Mouse (Mus musculus): Measurements from ENCODE around the gene March8. TPM values are rescaled to one million over a fixed set of nuclear protein-coding genes. Genes with fewer than 3 reads are reported as not detected.
A peak's percentile ranks its signal among the peaks of the same experiment; 100 is the strongest.

Gene March8
- polyA plus RNA-seq, 1 experiment from 2014 or later, result 52.8 TPM

- 59% methylated on average over 2 of the region's 2 CpGs for WGBS
Observed at GRCm38 (mm10) chr6:116381605-116382004, 43.8 kb downstream of the March8 start.

GRCm38 (mm10) chr6:116383582-116383981 is 45.8 kb downstream of the March8 start:
- Histone ChIP-seq H3K36me3 (ENCODE audit: control insufficient read depth, insufficient read depth) (no peaks in the 10 kb centered on the region), H3K9me3 (ENCODE audit: control insufficient read depth, low read length) (no peaks in the 10 kb centered on the region), H3K27ac (ENCODE audit: low read length) (no peak overlapping the region), H3K4me2 (ENCODE audit: low read length) (no peak overlapping the region), H3K9ac (replicated peaks; ENCODE audit: low read depth, low read length) (no peak overlapping the region), H3K4me1 (replicated peaks; ENCODE audit: control insufficient read depth, insufficient read depth, low read length) (peaks cover 19% of the 10 kb centered on the region), H3K27me3 (replicated peaks; ENCODE audit: control insufficient read depth, insufficient read depth, low read length) (no peaks in the 10 kb centered on the region), H3K4me3 (replicated peaks; ENCODE audit: low read length) (no peak overlapping the region)
- 58% methylated on average over 10 of the region's 10 CpGs for WGBS
- no peak for ATAC-seq

More at GRCm38 (mm10) chr6:116381605-116382004, 43.8 kb downstream of the March8 start:
- Histone ChIP-seq H3K9ac (replicated peaks; ENCODE audit: low read depth, low read length) (no peak overlapping the region), H3K9me3 (ENCODE audit: control insufficient read depth, low read length) (no peaks in the 10 kb centered on the region), H3K36me3 (ENCODE audit: control insufficient read depth, insufficient read depth) (no peaks in the 10 kb centered on the region), H3K27ac (ENCODE audit: low read length) (no peak overlapping the region), H3K27me3 (replicated peaks; ENCODE audit: control insufficient read depth, insufficient read depth, low read length) (no peaks in the 10 kb centered on the region), H3K4me2 (ENCODE audit: low read length) (no peak overlapping the region), H3K4me3 (replicated peaks; ENCODE audit: low read length) (no peak overlapping the region), H3K4me1 (replicated peaks; ENCODE audit: control insufficient read depth, insufficient read depth, low read length) (peaks cover 19% of the 10 kb centered on the region)
- ATAC-seq, result no peak

- H3K27ac ChIP-seq (ENCODE audit: low read length), result peak overlapping the region; percentile 41; the same call in 1 of the 2 replicates
- peak; percentile 68; the same call in 1 of the 2 replicates for ATAC-seq
- H3K4me3 ChIP-seq (replicated peaks; ENCODE audit: low read length), result no peak overlapping the region
- no peak overlapping the region for H3K9ac ChIP-seq (replicated peaks; ENCODE audit: low read depth, low read length)
- no peaks in the 10 kb centered on the region for H3K27me3 ChIP-seq (replicated peaks; ENCODE audit: control insufficient read depth, insufficient read depth, low read length)
- no peaks in the 10 kb centered on the region for H3K9me3 ChIP-seq (ENCODE audit: control insufficient read depth, low read length)
- peak overlapping the region; percentile 13; the same call in 1 of the 2 replicates for H3K4me2 ChIP-seq (ENCODE audit: low read length)
- H3K4me1 ChIP-seq (replicated peaks; ENCODE audit: control insufficient read depth, insufficient read depth, low read length), result peaks cover 19% of the 10 kb centered on the region
- 18% methylated on average over 5 of the region's 5 CpGs for WGBS
- no peaks in the 10 kb centered on the region for H3K36me3 ChIP-seq (ENCODE audit: control insufficient read depth, insufficient read depth)
Observed at GRCm38 (mm10) chr6:116385194-116386044, 47.6 kb downstream of the March8 start.

DNA sequence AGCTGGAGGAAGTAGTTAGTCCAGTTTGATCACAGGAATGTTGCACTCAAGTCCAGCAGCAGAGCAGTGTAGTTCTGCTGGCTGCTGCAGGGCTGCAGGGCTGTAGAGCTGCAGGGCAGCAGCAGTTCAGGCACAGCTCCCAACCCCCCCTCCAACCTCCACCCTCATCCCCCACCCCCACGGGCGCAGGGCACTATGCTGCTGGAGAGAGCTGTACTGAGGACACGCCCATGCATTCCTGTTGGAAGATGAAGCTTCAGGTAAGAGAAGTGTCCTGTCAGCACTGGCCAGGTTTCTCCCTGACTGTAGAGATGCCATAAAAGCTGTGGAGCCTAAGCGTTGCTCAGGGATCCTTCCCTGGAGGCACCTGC is 48.2 kb downstream of the March8 start:
- H3K4me2 ChIP-seq (ENCODE audit: low read length), result peak overlapping the region; percentile 13; the same call in 1 of the 2 replicates
- WGBS, result 25% methylated on average over 4 of the region's 4 CpGs
- no peaks in the 10 kb centered on the region for H3K36me3 ChIP-seq (ENCODE audit: control insufficient read depth, insufficient read depth)
- no peak overlapping the region for H3K4me3 ChIP-seq (replicated peaks; ENCODE audit: low read length)
- peak overlapping the region; percentile 41; the same call in 1 of the 2 replicates for H3K27ac ChIP-seq (ENCODE audit: low read length)
- peak; percentile 66 for ATAC-seq
- H3K27me3 ChIP-seq (replicated peaks; ENCODE audit: control insufficient read depth, insufficient read depth, low read length), result no peaks in the 10 kb centered on the region
- H3K9ac ChIP-seq (replicated peaks; ENCODE audit: low read depth, low read length), result 0 out of 2 replicates have a peak overlapping the region, but pooled peaks have one; percentile 26
- H3K9me3 ChIP-seq (ENCODE audit: control insufficient read depth, low read length), result no peaks in the 10 kb centered on the region
- peaks cover 19% of the 10 kb centered on the region for H3K4me1 ChIP-seq (replicated peaks; ENCODE audit: control insufficient read depth, insufficient read depth, low read length)

- peaks cover 19% of the 10 kb centered on the region for H3K4me1 ChIP-seq (replicated peaks; ENCODE audit: control insufficient read depth, insufficient read depth, low read length)
- no peaks in the 10 kb centered on the region for H3K9me3 ChIP-seq (ENCODE audit: control insufficient read depth, low read length)
- no peak overlapping the region for H3K27ac ChIP-seq (ENCODE audit: low read length)
- no peak overlapping the region for H3K4me2 ChIP-seq (ENCODE audit: low read length)
- WGBS, result 37% methylated on average over 3 of the region's 3 CpGs
- ATAC-seq, result no peak
- H3K36me3 ChIP-seq (ENCODE audit: control insufficient read depth, insufficient read depth), result no peaks in the 10 kb centered on the region
- no peak overlapping the region for H3K9ac ChIP-seq (replicated peaks; ENCODE audit: low read depth, low read length)
- no peak overlapping the region for H3K4me3 ChIP-seq (replicated peaks; ENCODE audit: low read length)
- no peaks in the 10 kb centered on the region for H3K27me3 ChIP-seq (replicated peaks; ENCODE audit: control insufficient read depth, insufficient read depth, low read length)
Observed at GRCm38 (mm10) chr6:116386506-116386905, 48.7 kb downstream of the March8 start.

DNA sequence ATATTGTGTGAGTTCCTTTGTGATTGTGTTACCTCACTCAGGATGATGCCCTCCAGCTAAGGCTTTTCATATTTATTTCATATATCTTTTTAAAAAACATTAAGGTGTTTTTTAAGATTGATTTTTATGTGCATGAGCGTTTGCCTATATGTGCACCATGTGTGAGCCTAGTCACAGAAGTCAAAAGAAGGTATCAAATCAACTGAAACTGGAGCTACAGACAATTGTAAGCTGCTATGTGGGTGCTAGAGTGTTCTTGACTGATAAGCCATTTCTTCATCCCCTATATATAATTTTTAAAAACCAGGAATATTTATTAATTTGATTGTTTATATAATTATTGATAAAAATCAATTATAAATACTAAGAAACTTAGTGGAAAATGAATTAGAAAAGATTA is 50.2 kb downstream of the March8 start:
- H3K27ac ChIP-seq (ENCODE audit: low read length), result no peak overlapping the region
- no peak overlapping the region for H3K4me2 ChIP-seq (ENCODE audit: low read length)
- no peak for ATAC-seq
- no peaks in the 10 kb centered on the region for H3K36me3 ChIP-seq (ENCODE audit: control insufficient read depth, insufficient read depth)
- no peaks in the 10 kb centered on the region for H3K27me3 ChIP-seq (replicated peaks; ENCODE audit: control insufficient read depth, insufficient read depth, low read length)
- no peak overlapping the region for H3K9ac ChIP-seq (replicated peaks; ENCODE audit: low read depth, low read length)
- 97% methylated on average over 1 of the region's 1 CpGs for WGBS
- H3K4me3 ChIP-seq (replicated peaks; ENCODE audit: low read length), result no peak overlapping the region
- H3K4me1 ChIP-seq (replicated peaks; ENCODE audit: control insufficient read depth, insufficient read depth, low read length), result peaks cover 19% of the 10 kb centered on the region
- no peaks in the 10 kb centered on the region for H3K9me3 ChIP-seq (ENCODE audit: control insufficient read depth, low read length)

- no peak overlapping the region for H3K4me2 ChIP-seq (ENCODE audit: low read length)
- no peak overlapping the region for H3K27ac ChIP-seq (ENCODE audit: low read length)
- no peaks in the 10 kb centered on the region for H3K27me3 ChIP-seq (replicated peaks; ENCODE audit: control insufficient read depth, insufficient read depth, low read length)
- H3K4me1 ChIP-seq (replicated peaks; ENCODE audit: control insufficient read depth, insufficient read depth, low read length), result peaks cover 12% of the 10 kb centered on the region
- no peak overlapping the region for H3K4me3 ChIP-seq (replicated peaks; ENCODE audit: low read length)
- no peaks in the 10 kb centered on the region for H3K9me3 ChIP-seq (ENCODE audit: control insufficient read depth, low read length)
- H3K36me3 ChIP-seq (ENCODE audit: control insufficient read depth, insufficient read depth), result no peaks in the 10 kb centered on the region
- H3K9ac ChIP-seq (replicated peaks; ENCODE audit: low read depth, low read length), result no peak overlapping the region
- no peak for ATAC-seq
Observed at GRCm38 (mm10) chr6:116389481-116389880, 51.7 kb downstream of the March8 start.

- no peak overlapping the region for H3K4me3 ChIP-seq (replicated peaks; ENCODE audit: low read length)
- no peak overlapping the region for H3K4me2 ChIP-seq (ENCODE audit: low read length)
- H3K27ac ChIP-seq (ENCODE audit: low read length), result no peak overlapping the region
- 95% methylated on average over 2 of the region's 2 CpGs for WGBS
- H3K4me1 ChIP-seq (replicated peaks; ENCODE audit: control insufficient read depth, insufficient read depth, low read length), result peaks cover 18% of the 10 kb centered on the region
- H3K9me3 ChIP-seq (ENCODE audit: control insufficient read depth, low read length), result no peaks in the 10 kb centered on the region
- no peak for ATAC-seq
- H3K36me3 ChIP-seq (ENCODE audit: control insufficient read depth, insufficient read depth), result no peaks in the 10 kb centered on the region
- no peak overlapping the region for H3K9ac ChIP-seq (replicated peaks; ENCODE audit: low read depth, low read length)
- no peaks in the 10 kb centered on the region for H3K27me3 ChIP-seq (replicated peaks; ENCODE audit: control insufficient read depth, insufficient read depth, low read length)
Observed at GRCm38 (mm10) chr6:116394916-116395648, 57.3 kb downstream of the March8 start.

- Histone ChIP-seq H3K27ac (ENCODE audit: low read length) (peak overlapping the region; percentile 48), H3K4me3 (replicated peaks; ENCODE audit: low read length) (no peak overlapping the region), H3K27me3 (replicated peaks; ENCODE audit: control insufficient read depth, insufficient read depth, low read length) (no peaks in the 10 kb centered on the region), H3K4me1 (replicated peaks; ENCODE audit: control insufficient read depth, insufficient read depth, low read length) (peaks cover 18% of the 10 kb centered on the region), H3K36me3 (ENCODE audit: control insufficient read depth, insufficient read depth) (no peaks in the 10 kb centered on the region), H3K9me3 (ENCODE audit: control insufficient read depth, low read length) (no peaks in the 10 kb centered on the region), H3K9ac (replicated peaks; ENCODE audit: low read depth, low read length) (no peak overlapping the region), H3K4me2 (ENCODE audit: low read length) (no peak overlapping the region)
- ATAC-seq, result peak; percentile 57
- 4% methylated on average over 6 of the region's 6 CpGs for WGBS
Observed at GRCm38 (mm10) chr6:116397621-116398020, 59.8 kb downstream of the March8 start.

All from forebrain, embryonic 16.5 days (tissue).